Mouse (Mus musculus) lung, postnatal 0 days (tissue): ENCODE results near the gene Hes3.

Experiments used
- CTCF ChIP-seq: IDR thresholded peaks from 2 replicates; pipeline ENCODE4 v1.5.1; 2016; ENCODE audit warnings: antibody characterized with exemption, mild to moderate bottlenecking
- EP300 ChIP-seq: IDR thresholded peaks from 2 replicates; pipeline ENCODE4 v1.6.1; 2016; ENCODE audit warnings: antibody characterized with exemption, mild to moderate bottlenecking, control low read depth

DNA sequence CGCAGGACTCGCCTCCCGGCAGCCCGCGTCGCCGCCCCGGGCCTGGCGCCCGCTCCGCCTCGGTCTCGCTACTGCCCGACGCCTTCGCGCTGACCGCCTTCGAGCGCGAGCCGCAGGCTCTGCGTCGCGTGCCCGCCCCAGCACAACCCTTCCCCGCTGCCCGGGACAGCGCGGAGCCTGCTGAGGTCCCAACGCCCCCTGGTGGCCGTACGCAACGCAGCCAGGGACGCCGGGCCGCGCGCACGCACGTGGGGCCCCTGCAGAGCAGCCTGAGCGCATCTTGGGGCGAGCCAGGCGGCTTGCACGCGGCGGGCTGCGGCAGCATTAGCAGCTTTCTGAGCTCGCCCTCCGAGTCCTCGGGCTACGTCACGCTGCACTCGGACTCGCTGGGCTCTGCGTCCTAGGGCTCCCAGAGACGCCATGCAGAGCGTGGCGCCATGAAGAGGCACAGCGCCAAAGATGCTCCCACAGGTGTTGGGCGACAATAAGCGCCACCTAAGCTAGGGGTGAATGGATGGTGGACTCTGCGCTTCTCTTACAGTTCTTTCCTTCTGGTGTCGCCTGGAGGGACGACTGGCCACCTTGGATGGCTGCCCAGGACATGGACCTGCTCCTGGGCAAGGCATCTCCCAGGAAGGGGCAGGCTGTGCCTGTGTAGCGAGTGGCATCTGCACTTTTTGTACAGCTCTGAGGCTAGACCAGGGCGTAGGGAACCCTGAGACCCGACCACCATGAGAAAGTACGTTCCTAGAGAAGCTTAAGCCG lies 8.1 kb downstream of the Hes3 start:
- no peak for TF ChIP-seq EP300
- peak; percentile 98 for TF ChIP-seq CTCF
